In genomic region chr10:9210646-9211045, GRCm38 (mm10) we compare ENCODE assay signal across 12 mouse cellular contexts.
A peak's percentile ranks its signal among the peaks of the same experiment; 100 is the strongest.
DNase-seq lines count a peak whose midpoint lies in the region; ATAC-seq lines count a peak whose summit lies in the region.
"Had no signal": no experiment of that assay in that cellular context is flagged by ENCODE, and none has a peak within 500 bp of the region (broad histone marks: within the 10 kb centered on the region; RNA-seq: fewer than 3 reads in every experiment).

No protein-coding gene starts in this region.

- H3K4me3 ChIP-seq in heart, embryonic 12.5 days, result no peak overlapping the region
- no peak overlapping the region for H3K4me3 ChIP-seq in midbrain, embryonic 13.5 days (replicated peaks)
- no peak overlapping the region for H3K4me3 ChIP-seq in midbrain, embryonic 11.5 days (ENCODE audit: low read depth, low read length)
- no peak overlapping the region for H3K4me3 ChIP-seq in neural tube, embryonic 15.5 days (replicated peaks)
- H3K4me3 ChIP-seq: limb, embryonic 15.5 days had no signal

- H3K27me3 ChIP-seq in heart, embryonic 12.5 days (replicated peaks), result no peaks in the 10 kb centered on the region
- no peaks in the 10 kb centered on the region for H3K27me3 ChIP-seq in midbrain, embryonic 13.5 days
- no peaks in the 10 kb centered on the region for H3K27me3 ChIP-seq in midbrain, embryonic 11.5 days (ENCODE audit: control insufficient read depth, insufficient read depth, low read length)
- H3K27me3 ChIP-seq in neural tube, embryonic 15.5 days (replicated peaks), result no peaks in the 10 kb centered on the region
- H3K27me3 ChIP-seq: limb, embryonic 15.5 days had no signal

- peaks cover 11% of the 10 kb centered on the region for H3K4me1 ChIP-seq in heart, embryonic 12.5 days (replicated peaks)
- H3K4me1 ChIP-seq in midbrain, embryonic 13.5 days (replicated peaks), result peaks cover 10% of the 10 kb centered on the region; the same call in 1 of the 2 replicates
- no peaks in the 10 kb centered on the region; the same call in 1 of the 2 replicates for H3K4me1 ChIP-seq in midbrain, embryonic 11.5 days (ENCODE audit: control insufficient read depth, insufficient read depth, low read length)
- H3K4me1 ChIP-seq in neural tube, embryonic 15.5 days, result no peaks in the 10 kb centered on the region
- H3K4me1 ChIP-seq: limb, embryonic 15.5 days had no signal

- no peak for DNase-seq in heart, postnatal 14 days
- DNase-seq in midbrain, embryonic 11.5 days (ENCODE audit: low spot score, missing footprints), result no peak
- peak; percentile 33 for DNase-seq in forelimb bud, embryonic 11.5 days (ENCODE audit: low read depth, low spot score)
- no peak for DNase-seq in ovary, adult 18-20 months (ENCODE audit: low spot score)
- DNase-seq: cerebellum, adult 18-20 months; gastrocnemius, postnatal 36 days; layer of hippocampus, adult 9-11 months had no signal

- peak overlapping the region; percentile 55 for H3K27ac ChIP-seq in heart, embryonic 12.5 days (ENCODE audit: poor library complexity, severe bottlenecking)
- H3K27ac ChIP-seq in midbrain, embryonic 13.5 days, result 0 out of 2 replicates have a peak overlapping the region, but pooled peaks have one; percentile 20
- no peak overlapping the region for H3K27ac ChIP-seq in midbrain, embryonic 11.5 days (ENCODE audit: low read depth, low read length)
- H3K27ac ChIP-seq in neural tube, embryonic 15.5 days (replicated peaks), result no peak overlapping the region
- H3K27ac ChIP-seq: limb, embryonic 15.5 days had no signal

- H3K36me3 ChIP-seq in heart, embryonic 12.5 days, result no peaks in the 10 kb centered on the region
- no peaks in the 10 kb centered on the region for H3K36me3 ChIP-seq in midbrain, embryonic 13.5 days
- H3K36me3 ChIP-seq in midbrain, embryonic 11.5 days (ENCODE audit: control insufficient read depth, insufficient read depth, low read length), result no peaks in the 10 kb centered on the region
- no peaks in the 10 kb centered on the region for H3K36me3 ChIP-seq in neural tube, embryonic 15.5 days
- H3K36me3 ChIP-seq: limb, embryonic 15.5 days had no signal

- no peak overlapping the region for H3K4me2 ChIP-seq in heart, embryonic 12.5 days
- H3K4me2 ChIP-seq in midbrain, embryonic 13.5 days (replicated peaks), result no peak overlapping the region
- no peak overlapping the region for H3K4me2 ChIP-seq in midbrain, embryonic 11.5 days
- no peak overlapping the region for H3K4me2 ChIP-seq in neural tube, embryonic 15.5 days
- H3K4me2 ChIP-seq: limb, embryonic 15.5 days had no signal

- no peak overlapping the region for H3K9ac ChIP-seq in heart, embryonic 12.5 days
- H3K9ac ChIP-seq in midbrain, embryonic 13.5 days (replicated peaks), result no peak overlapping the region
- no peak overlapping the region for H3K9ac ChIP-seq in midbrain, embryonic 11.5 days (ENCODE audit: low read length)
- no peak overlapping the region for H3K9ac ChIP-seq in neural tube, embryonic 15.5 days (replicated peaks)
- H3K9ac ChIP-seq: limb, embryonic 15.5 days had no signal

- ATAC-seq in heart, embryonic 12.5 days (ENCODE audit: insufficient number of reproducible peaks, low FRiP score), result no peak
- ATAC-seq in midbrain, embryonic 13.5 days, result no peak
- ATAC-seq in midbrain, embryonic 11.5 days (ENCODE audit: low FRiP score), result no peak
- peak; percentile 21; the same call in 1 of the 2 replicates for ATAC-seq in neural tube, embryonic 15.5 days (ENCODE audit: low FRiP score)
- ATAC-seq: inflammation-experienced regulatory T-cells, adult 6 months had no signal

- 17% methylated on average over 2 of the region's 2 CpGs for WGBS in heart, embryonic 12.5 days
- WGBS in midbrain, embryonic 13.5 days, result 15% methylated on average over 2 of the region's 2 CpGs
- WGBS in midbrain, embryonic 11.5 days, result 22% methylated on average over 2 of the region's 2 CpGs
- 9% methylated on average over 2 of the region's 2 CpGs for WGBS in neural tube, embryonic 15.5 days

- H3K9me3 ChIP-seq in heart, embryonic 12.5 days (replicated peaks), result no peaks in the 10 kb centered on the region
- no peaks in the 10 kb centered on the region for H3K9me3 ChIP-seq in midbrain, embryonic 13.5 days
- no peaks in the 10 kb centered on the region for H3K9me3 ChIP-seq in midbrain, embryonic 11.5 days (ENCODE audit: control insufficient read depth, low read length)
- no peaks in the 10 kb centered on the region for H3K9me3 ChIP-seq in neural tube, embryonic 15.5 days (replicated peaks)
- H3K9me3 ChIP-seq: limb, embryonic 15.5 days had no signal

- intact Hi-C loops in heart, postnatal 14 days (cut with DNase I), result no loop called here

Comparison
In these comparisons a context has a peak if more than half of its experiments do, and no peak if none do; other contexts are left out.
1. H3K27ac ChIP-seq: peak in heart, embryonic 12.5 days (single experiment) and midbrain, embryonic 13.5 days (single experiment); none in midbrain, embryonic 11.5 days (single experiment) and neural tube, embryonic 15.5 days (single experiment).